Mouse (Mus musculus): ENCODE results near the gene Cacng2. TPM values are rescaled to one million over a fixed set of nuclear protein-coding genes. Genes with fewer than 3 reads are reported as not detected.

The Cacng2 gene
- polyA plus RNA-seq, 1 experiment from 2014 or later = not detected

DNA sequence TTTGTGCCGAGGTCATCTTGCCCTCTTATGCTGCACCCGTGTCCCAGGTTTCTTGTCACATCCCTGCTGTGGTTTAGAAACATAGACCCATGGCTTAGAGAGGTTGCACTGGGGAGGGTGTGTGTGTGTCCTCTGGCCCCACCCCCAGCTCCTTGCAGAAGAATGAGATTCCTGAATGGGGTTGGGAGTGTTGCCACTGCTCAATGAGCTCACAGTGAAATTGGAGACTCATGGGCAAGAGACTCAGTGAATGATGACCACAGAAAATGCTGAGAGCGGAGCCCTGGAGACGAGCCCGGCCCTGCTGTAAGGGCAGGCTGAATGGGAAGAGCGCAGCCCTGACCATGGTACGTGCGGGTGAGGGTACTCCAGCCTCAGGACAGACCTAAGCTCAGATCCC is 20.4 kb upstream of the Cacng2 start:
- Histone ChIP-seq H3K27me3 (no peaks in the 10 kb centered on the region), H3K4me1 (replicated peaks) (no peaks in the 10 kb centered on the region), H3K4me2 (no peak overlapping the region), H3K27ac (no peak overlapping the region), H3K9ac (replicated peaks) (no peak overlapping the region), H3K4me3 (replicated peaks) (no peak overlapping the region), H3K36me3 (no peaks in the 10 kb centered on the region), H3K9me3 (no peaks in the 10 kb centered on the region)
- no peak for ATAC-seq (ENCODE audit: insufficient number of reproducible peaks, insufficient read depth, low FRiP score, low TSS enrichment, low read depth)
- WGBS = 66% methylated on average over 8 of the region's 8 CpGs

- Histone ChIP-seq H3K27me3 (no peaks in the 10 kb centered on the region), H3K4me3 (replicated peaks) (no peak overlapping the region), H3K4me1 (replicated peaks) (no peaks in the 10 kb centered on the region), H3K36me3 (no peaks in the 10 kb centered on the region), H3K9me3 (no peaks in the 10 kb centered on the region), H3K27ac (no peak overlapping the region), H3K4me2 (no peak overlapping the region), H3K9ac (replicated peaks) (no peak overlapping the region)
- 17% methylated on average over 6 of the region's 6 CpGs for WGBS
- ATAC-seq (ENCODE audit: insufficient number of reproducible peaks, insufficient read depth, low FRiP score, low TSS enrichment, low read depth) = no peak
Measured at GRCm38 (mm10) chr15:78134606-78135005, 14.8 kb upstream of the Cacng2 start.

GRCm38 (mm10) chr15:78133389-78133788 is 13.6 kb upstream of the Cacng2 start:
- H3K27me3 ChIP-seq = no peaks in the 10 kb centered on the region
- no peak overlapping the region for H3K27ac ChIP-seq
- ATAC-seq (ENCODE audit: insufficient number of reproducible peaks, insufficient read depth, low FRiP score, low TSS enrichment, low read depth) = no peak
- 57% methylated on average over 2 of the region's 2 CpGs for WGBS
- H3K36me3 ChIP-seq = no peaks in the 10 kb centered on the region
- H3K4me1 ChIP-seq (replicated peaks) = no peaks in the 10 kb centered on the region
- H3K4me3 ChIP-seq (replicated peaks) = no peak overlapping the region
- H3K9me3 ChIP-seq = no peaks in the 10 kb centered on the region
- no peak overlapping the region for H3K9ac ChIP-seq (replicated peaks)
- H3K4me2 ChIP-seq = no peak overlapping the region

- peaks cover 31% of the 10 kb centered on the region for H3K27me3 ChIP-seq
- peak overlapping the region; percentile 53 for H3K4me2 ChIP-seq
- no peaks in the 10 kb centered on the region for H3K9me3 ChIP-seq
- no peaks in the 10 kb centered on the region for H3K36me3 ChIP-seq
- 6% methylated on average over 38 of the region's 39 CpGs for WGBS
- no peak overlapping the region for H3K9ac ChIP-seq (replicated peaks)
- no peak for ATAC-seq (ENCODE audit: insufficient number of reproducible peaks, insufficient read depth, low FRiP score, low TSS enrichment, low read depth)
- peak overlapping the region; percentile 28 for H3K4me3 ChIP-seq (replicated peaks)
- H3K4me1 ChIP-seq (replicated peaks) = peaks cover 4% of the 10 kb centered on the region; the same call in 1 of the 2 replicates
- no peak overlapping the region for H3K27ac ChIP-seq
Measured at GRCm38 (mm10) chr15:78119248-78119647, 580 bp downstream of the Cacng2 start.

- 74% methylated on average over 17 of the region's 18 CpGs for WGBS
Measured at GRCm38 (mm10) chr15:78118275-78118995, 1.4 kb downstream of the Cacng2 start.

DNA sequence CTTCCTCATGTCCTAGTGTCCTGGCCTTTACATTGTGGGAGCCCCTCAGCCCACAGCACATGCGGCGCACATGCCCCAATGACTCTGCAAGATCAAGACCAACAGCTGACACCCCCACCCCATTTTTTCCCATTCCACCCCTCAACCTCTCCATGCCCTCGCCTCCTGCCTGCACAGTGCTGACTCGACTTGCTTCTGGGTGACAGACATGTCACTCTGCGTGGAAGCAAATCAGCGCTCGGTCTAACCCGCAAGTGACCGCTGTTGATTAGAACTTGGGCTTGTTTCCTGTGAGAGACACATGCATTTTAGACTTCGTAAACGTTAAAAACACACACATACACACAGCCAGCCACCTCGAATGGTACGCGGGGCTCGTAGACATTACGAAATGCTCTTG is 2.1 kb downstream of the Cacng2 start:
- H3K4me2 ChIP-seq = no peak overlapping the region
- peaks cover 31% of the 10 kb centered on the region for H3K27me3 ChIP-seq
- ATAC-seq (ENCODE audit: insufficient number of reproducible peaks, insufficient read depth, low FRiP score, low TSS enrichment, low read depth) = no peak
- H3K36me3 ChIP-seq = no peaks in the 10 kb centered on the region
- H3K9me3 ChIP-seq = no peaks in the 10 kb centered on the region
- 90% methylated on average over 16 of the region's 16 CpGs for WGBS
- H3K9ac ChIP-seq (replicated peaks) = no peak overlapping the region
- no peak overlapping the region for H3K27ac ChIP-seq
- H3K4me1 ChIP-seq (replicated peaks) = peaks cover 4% of the 10 kb centered on the region; the same call in 1 of the 2 replicates
- no peak overlapping the region for H3K4me3 ChIP-seq (replicated peaks)

More at GRCm38 (mm10) chr15:78118275-78118995, 1.4 kb downstream of the Cacng2 start:
- Histone ChIP-seq H3K27ac (no peak overlapping the region), H3K9ac (replicated peaks) (no peak overlapping the region), H3K4me2 (no peak overlapping the region), H3K9me3 (no peaks in the 10 kb centered on the region), H3K36me3 (no peaks in the 10 kb centered on the region), H3K4me1 (replicated peaks) (peaks cover 4% of the 10 kb centered on the region; the same call in 1 of the 2 replicates), H3K27me3 (peaks cover 31% of the 10 kb centered on the region), H3K4me3 (replicated peaks) (no peak overlapping the region)
- ATAC-seq (ENCODE audit: insufficient number of reproducible peaks, insufficient read depth, low FRiP score, low TSS enrichment, low read depth) = no peak

DNA sequence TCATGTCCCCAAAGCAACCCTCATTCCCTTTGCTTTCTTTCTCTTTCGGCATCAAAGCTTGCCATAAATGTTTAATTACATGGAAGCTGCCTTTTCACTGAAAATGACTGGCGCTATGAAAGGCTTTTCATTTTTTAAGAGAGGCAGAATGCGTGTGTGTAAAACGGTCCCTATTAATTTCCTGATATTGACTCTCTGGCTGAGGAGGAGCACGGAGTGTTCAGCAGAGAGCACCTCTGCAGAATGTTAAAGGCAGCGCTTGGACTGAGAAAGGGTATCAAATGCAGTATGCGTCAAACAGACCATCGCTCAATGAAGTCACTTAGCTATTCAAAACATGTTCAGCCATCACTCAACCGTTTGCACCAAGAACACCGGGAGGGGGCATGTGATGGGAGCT is 2.9 kb downstream of the Cacng2 start:
- WGBS = 81% methylated on average over 10 of the region's 10 CpGs
- no peak for ATAC-seq (ENCODE audit: insufficient number of reproducible peaks, insufficient read depth, low FRiP score, low TSS enrichment, low read depth)

GRCm38 (mm10) chr15:78116244-78116643 is 3.6 kb downstream of the Cacng2 start:
- WGBS = 73% methylated on average over 10 of the region's 10 CpGs
- Histone ChIP-seq H3K4me1 (replicated peaks) (peaks cover 4% of the 10 kb centered on the region; the same call in 1 of the 2 replicates), H3K4me3 (replicated peaks) (no peak overlapping the region), H3K36me3 (no peaks in the 10 kb centered on the region), H3K27ac (no peak overlapping the region), H3K9me3 (no peaks in the 10 kb centered on the region), H3K4me2 (no peak overlapping the region), H3K9ac (replicated peaks) (no peak overlapping the region), H3K27me3 (peaks cover 31% of the 10 kb centered on the region)
- no peak for ATAC-seq (ENCODE audit: insufficient number of reproducible peaks, insufficient read depth, low FRiP score, low TSS enrichment, low read depth)

More for the DNA sequence above, 2.9 kb downstream of the Cacng2 start:
- Histone ChIP-seq H3K9ac (replicated peaks) (no peak overlapping the region), H3K27ac (no peak overlapping the region), H3K36me3 (no peaks in the 10 kb centered on the region), H3K9me3 (no peaks in the 10 kb centered on the region), H3K4me3 (replicated peaks) (no peak overlapping the region), H3K4me2 (no peak overlapping the region), H3K4me1 (replicated peaks) (peaks cover 4% of the 10 kb centered on the region; the same call in 1 of the 2 replicates), H3K27me3 (peaks cover 31% of the 10 kb centered on the region)

GRCm38 (mm10) chr15:78099516-78099915 is 20.3 kb downstream of the Cacng2 start:
- H3K9me3 ChIP-seq = no peaks in the 10 kb centered on the region
- H3K36me3 ChIP-seq = no peaks in the 10 kb centered on the region
- no peak overlapping the region for H3K4me3 ChIP-seq (replicated peaks)
- no peak overlapping the region for H3K4me2 ChIP-seq
- ATAC-seq (ENCODE audit: insufficient number of reproducible peaks, insufficient read depth, low FRiP score, low TSS enrichment, low read depth) = no peak
- WGBS = 51% methylated on average over 5 of the region's 5 CpGs
- H3K27ac ChIP-seq = no peak overlapping the region
- H3K4me1 ChIP-seq (replicated peaks) = no peaks in the 10 kb centered on the region
- no peak overlapping the region for H3K9ac ChIP-seq (replicated peaks)
- no peaks in the 10 kb centered on the region; the same call in 1 of the 2 replicates for H3K27me3 ChIP-seq

- Histone ChIP-seq H3K27ac (no peak overlapping the region), H3K4me3 (replicated peaks) (no peak overlapping the region), H3K27me3 (no peaks in the 10 kb centered on the region; the same call in 1 of the 2 replicates), H3K4me1 (replicated peaks) (no peaks in the 10 kb centered on the region), H3K9me3 (no peaks in the 10 kb centered on the region), H3K36me3 (no peaks in the 10 kb centered on the region), H3K9ac (replicated peaks) (no peak overlapping the region), H3K4me2 (no peak overlapping the region)
- ATAC-seq (ENCODE audit: insufficient number of reproducible peaks, insufficient read depth, low FRiP score, low TSS enrichment, low read depth) = no peak
- 88% methylated on average over 16 of the region's 16 CpGs for WGBS
Measured at GRCm38 (mm10) chr15:78096004-78096403, 23.8 kb downstream of the Cacng2 start.

DNA sequence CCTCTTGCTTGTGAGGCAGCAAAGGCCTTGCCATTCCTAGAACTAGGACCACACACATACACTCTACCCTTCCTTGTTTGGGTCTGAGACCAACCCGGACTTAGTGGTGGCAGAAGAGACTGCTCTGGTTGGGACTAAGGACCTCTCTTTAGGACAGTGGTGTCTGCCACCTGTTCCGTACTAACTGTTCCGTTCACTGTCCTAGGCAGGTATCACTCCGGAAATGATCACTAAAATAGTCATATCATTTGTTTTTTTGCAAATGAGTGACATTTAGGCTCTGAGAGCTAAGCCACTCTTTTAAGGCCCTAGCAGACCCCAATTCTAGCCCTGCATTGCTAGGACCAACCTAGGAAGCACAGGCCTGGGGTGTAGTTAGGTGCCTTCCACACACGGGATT is 26.2 kb downstream of the Cacng2 start:
- no peak overlapping the region for H3K4me3 ChIP-seq (replicated peaks)
- ATAC-seq (ENCODE audit: insufficient number of reproducible peaks, insufficient read depth, low FRiP score, low TSS enrichment, low read depth) = no peak
- no peaks in the 10 kb centered on the region; the same call in 1 of the 2 replicates for H3K27me3 ChIP-seq
- H3K27ac ChIP-seq = no peak overlapping the region
- no peaks in the 10 kb centered on the region for H3K4me1 ChIP-seq (replicated peaks)
- WGBS = 83% methylated on average over 5 of the region's 5 CpGs
- H3K36me3 ChIP-seq = no peaks in the 10 kb centered on the region
- no peaks in the 10 kb centered on the region for H3K9me3 ChIP-seq
- H3K9ac ChIP-seq (replicated peaks) = no peak overlapping the region
- no peak overlapping the region for H3K4me2 ChIP-seq

Measured in limb, embryonic 12.5 days (tissue).